Mouse (Mus musculus): Measurements from ENCODE around the gene Mlx. TPM values are rescaled to one million over a fixed set of nuclear protein-coding genes. Genes with fewer than 3 reads are reported as not detected.

Gene Mlx
- total RNA-seq, 2 experiments from 2014 or later, result 38.9 to 41.8 TPM

DNA sequence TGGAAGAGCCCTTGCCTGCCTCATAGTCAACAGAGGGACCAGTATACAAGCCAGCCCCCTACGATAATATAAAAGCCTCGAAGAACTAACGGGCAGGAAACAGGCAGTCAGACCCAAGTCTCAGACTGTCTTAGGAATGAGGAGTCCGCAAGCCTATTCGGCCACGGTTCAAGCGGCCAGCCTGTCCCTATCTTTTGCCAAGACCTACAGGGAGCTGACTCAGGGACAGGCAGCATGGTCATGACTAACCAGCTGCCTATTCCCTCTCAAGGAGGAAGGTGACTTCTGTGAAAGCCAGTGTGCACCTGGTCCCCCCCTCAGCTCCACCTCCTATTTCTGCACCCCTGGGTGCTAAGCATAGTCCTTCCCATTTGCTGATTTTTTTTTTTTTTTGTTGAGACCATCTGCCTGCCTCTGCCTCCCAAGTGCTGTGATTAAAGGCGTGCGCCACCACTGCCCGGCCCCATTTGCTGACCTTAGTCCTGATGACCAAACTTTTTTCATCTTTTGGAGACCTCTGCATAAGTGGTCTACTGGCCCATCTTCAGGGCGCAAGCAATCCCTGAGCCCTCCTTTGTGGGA is 42.0 kb downstream of the Mlx start:
- intact Hi-C loops (cut with DNase I), result no loop called here
- DNase-seq (ENCODE audit: low spot score in 2 of 2), result no peak

DNA sequence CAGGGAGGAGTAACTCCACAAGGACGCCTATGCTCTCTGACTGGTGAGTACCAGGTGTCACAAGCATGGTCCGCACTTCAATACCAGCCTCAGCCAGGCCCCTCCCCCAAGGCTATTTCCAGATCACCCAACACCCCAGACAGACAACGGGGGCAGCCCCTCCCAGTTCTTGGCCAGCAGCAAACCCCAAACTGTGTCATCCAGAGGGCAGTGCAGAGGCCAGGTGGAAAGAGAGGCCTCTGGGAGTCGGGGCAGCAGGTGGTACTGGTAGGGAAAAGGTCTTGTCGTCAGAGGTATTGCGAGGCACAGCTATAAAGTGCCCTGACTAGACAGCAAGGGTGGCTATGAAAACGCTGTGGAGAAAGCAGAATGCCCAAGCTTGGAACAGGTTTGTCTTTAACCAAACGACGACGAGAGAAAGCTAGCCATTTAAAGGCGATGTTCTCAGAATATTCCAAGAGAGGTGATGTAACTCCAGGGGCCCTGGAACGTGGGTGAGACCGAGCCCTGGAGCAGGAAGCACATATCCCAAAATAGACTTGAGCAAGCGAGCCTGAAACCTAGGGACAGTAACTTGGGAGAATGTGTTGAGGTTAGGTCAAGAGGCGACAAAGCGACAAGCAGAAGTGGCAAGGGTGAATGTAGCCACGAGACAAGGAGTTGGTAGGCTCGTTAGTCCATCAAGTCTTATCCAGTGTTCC is 43.1 kb downstream of the Mlx start:
- no peak for DNase-seq (ENCODE audit: low spot score in 2 of 2)
- intact Hi-C loops (cut with DNase I), result no loop called here

DNA sequence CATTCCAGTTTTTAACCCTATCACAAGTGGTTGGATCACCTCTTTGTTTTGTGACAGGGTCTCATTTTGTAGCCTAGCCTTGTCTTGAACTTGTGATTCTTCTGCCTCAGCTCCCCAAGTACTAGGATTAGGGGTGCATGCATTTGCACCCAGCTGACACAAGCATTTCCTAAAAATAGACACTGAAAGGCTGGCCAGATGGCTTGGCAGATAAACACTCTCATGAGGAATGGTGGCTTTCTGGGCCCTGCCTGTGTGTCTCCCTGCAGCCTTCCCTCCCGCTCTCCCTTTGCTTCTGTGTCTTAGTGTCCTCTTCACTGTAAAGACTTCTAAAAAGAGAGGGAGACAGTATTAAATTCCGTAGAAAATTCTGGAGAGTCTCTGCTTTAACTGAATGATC is 44.1 kb downstream of the Mlx start:
- DNase-seq (ENCODE audit: low spot score in 2 of 2), result no peak
- intact Hi-C loops (cut with DNase I), result no loop called here

GRCm38 (mm10) chr11:101131701-101132100 is 44.6 kb downstream of the Mlx start:
- DNase-seq (ENCODE audit: low spot score in 2 of 2), result no peak
- intact Hi-C loops (cut with DNase I), result no loop called here

DNA sequence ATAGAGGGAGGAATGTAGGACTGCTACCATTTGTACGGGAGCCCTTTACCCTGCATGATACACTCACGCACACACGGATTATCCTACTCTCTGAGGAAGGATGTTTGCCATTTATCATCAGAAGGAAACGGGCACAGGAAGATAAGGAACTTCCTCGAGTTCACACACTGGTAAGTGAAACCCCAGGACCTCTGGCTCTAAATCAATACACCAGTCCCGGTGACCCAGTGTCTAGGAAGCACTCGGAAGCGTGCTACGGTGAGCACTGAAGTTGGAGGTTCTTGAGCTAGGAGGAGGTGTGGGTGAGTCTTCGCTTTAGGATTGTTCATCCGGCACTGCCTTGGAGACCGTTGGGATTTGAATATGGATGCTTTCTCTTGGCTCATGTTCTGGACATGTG is 46.0 kb downstream of the Mlx start:
- DNase-seq (ENCODE audit: low spot score in 2 of 2), result no peak
- intact Hi-C loops (cut with DNase I), result no loop called here

GRCm38 (mm10) chr11:101134217-101134865 is 47.3 kb downstream of the Mlx start:
- intact Hi-C loops (cut with DNase I), result no loop called here
- no peak for DNase-seq (ENCODE audit: low spot score in 2 of 2)

- DNase-seq (ENCODE audit: low spot score in 2 of 2), result no peak
- intact Hi-C loops (cut with DNase I), result no loop called here
Measured at GRCm38 (mm10) chr11:101137000-101137399, 49.9 kb downstream of the Mlx start.

DNA sequence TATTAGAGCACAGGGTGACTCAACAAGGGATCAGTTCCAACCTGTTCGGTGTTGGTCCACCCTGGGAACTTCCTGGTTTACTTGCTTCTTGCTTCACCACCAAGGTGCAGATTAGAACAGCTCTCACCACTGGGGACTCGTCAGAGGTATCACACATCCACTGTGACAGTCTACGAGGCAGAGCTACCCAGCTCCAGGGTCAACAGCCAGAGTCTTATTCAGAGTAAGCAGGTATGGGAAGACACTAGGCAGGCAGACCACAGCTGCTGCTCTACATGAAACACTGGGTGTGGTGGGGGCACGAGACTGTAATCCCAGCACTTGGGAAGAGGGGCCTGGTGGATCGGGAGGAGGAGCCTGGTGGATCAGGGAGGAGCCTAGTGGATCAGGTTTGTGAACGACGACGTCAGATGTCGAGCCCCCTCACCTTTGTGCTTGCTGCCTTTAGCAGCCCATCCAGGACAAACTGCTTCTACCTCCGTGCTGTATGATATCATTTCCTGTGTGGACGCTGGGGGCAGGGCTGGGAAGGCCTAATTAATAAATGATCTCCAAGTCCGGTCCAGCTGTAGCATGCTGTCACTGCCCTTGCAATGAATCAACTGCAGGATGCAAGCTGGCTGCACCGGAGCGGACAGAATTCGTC is 51.6 kb downstream of the Mlx start:
- intact Hi-C loops (cut with DNase I), result no loop called here
- no peak for DNase-seq (ENCODE audit: low spot score in 2 of 2)

- no peak for DNase-seq (ENCODE audit: low spot score in 2 of 2)
- intact Hi-C loops (cut with DNase I), result no loop called here
Measured at GRCm38 (mm10) chr11:101140164-101140819, 53.2 kb downstream of the Mlx start.

- DNase-seq (ENCODE audit: low spot score in 2 of 2), result no peak
- intact Hi-C loops (cut with DNase I), result no loop called here
Measured at GRCm38 (mm10) chr11:101141088-101141487, 54.0 kb downstream of the Mlx start.

Small RNA genes lying within 50 kb of the gene (microRNA-seq; reads per million reads assigned to microRNA genes)
- not detected for gene Gm27626

Other genes starting within 250 kb of the Mlx start
- 10 to 100 TPM; 22.3 to 23.1 TPM for gene Stat5b, start 236.6 kb upstream of the Mlx start, total RNA-seq (2021)
- 1 to 10 TPM; 1.3 to 1.4 TPM for gene Stat5a, start 227.9 kb upstream of the Mlx start, total RNA-seq (2021)
- gene Stat3, start 147.7 kb upstream of the Mlx start, total RNA-seq (2021), result 10 to 100 TPM; 29.6 to 44.7 TPM
- gene Cavin1, start 116.4 kb upstream of the Mlx start, total RNA-seq (2021), result 10 to 100 TPM; 17.4 to 20.4 TPM
- 100 to 1,000 TPM; 439 to 446 TPM for gene Atp6v0a1, start 77.8 kb upstream of the Mlx start, total RNA-seq (2021)
- 1 to 10 TPM; 8.8 to 9.1 TPM for gene Naglu, start 17.3 kb upstream of the Mlx start, total RNA-seq (2021)
- under 1 TPM; 0.70 to 0.79 TPM for gene Hsd17b1, start 8.9 kb upstream of the Mlx start, total RNA-seq (2021)
- 10 to 100 TPM; 22.7 to 26.3 TPM for gene Coasy, start 4.7 kb upstream of the Mlx start, total RNA-seq (2021)
- gene Psmc3ip, start 8.2 kb downstream of the Mlx start, total RNA-seq (2021), result 1 to 10 TPM; 2.1 to 3.1 TPM
- gene Retreg3, start 32.6 kb downstream of the Mlx start, total RNA-seq (2021), result 10 to 100 TPM; 53.8 to 58.0 TPM
- 10 to 100 TPM; 45.7 to 49.2 TPM for gene Tubg1, start 32.7 kb downstream of the Mlx start, total RNA-seq (2021)
- 10 to 100 TPM; 49.7 to 62.4 TPM for gene Tubg2, start 68.6 kb downstream of the Mlx start, total RNA-seq (2021)
- gene Cntnap1, start 83.2 kb downstream of the Mlx start, total RNA-seq (2021), result 100 to 1,000 TPM; 167 to 172 TPM
- gene Plekhh3, start 84.1 kb downstream of the Mlx start, total RNA-seq (2021), result 10 to 100 TPM; 12.3 TPM
- gene Ccr10, start 88.2 kb downstream of the Mlx start, total RNA-seq (2021), result under 1 TPM in 1 of 2 experiments, not detected in 1; 0.37 TPM
- gene Ezh1, start 139.2 kb downstream of the Mlx start, total RNA-seq (2021), result 10 to 100 TPM; 47.8 to 52.1 TPM
- 10 to 100 TPM; 33.2 to 39.4 TPM for gene Ramp2, start 158.8 kb downstream of the Mlx start, total RNA-seq (2021)
- 10 to 100 TPM; 62.0 to 63.0 TPM for gene Vps25, start 166.4 kb downstream of the Mlx start, total RNA-seq (2021)
- gene Wnk4, start 173.3 kb downstream of the Mlx start, total RNA-seq (2021), result 1 to 10 TPM; 4.3 to 8.4 TPM
- gene Cntd1, start 191.7 kb downstream of the Mlx start, total RNA-seq (2021), result under 1 TPM; 0.42 to 0.84 TPM
- gene Coa3, start 191.8 kb downstream of the Mlx start, total RNA-seq (2021), result 100 to 1,000 TPM in 1 of 2 experiments, 10 to 100 TPM in 1; 97.7 to 112 TPM
- gene Becn1, start 215.0 kb downstream of the Mlx start, total RNA-seq (2021), result 100 to 1,000 TPM; 206 to 237 TPM
- 100 to 1,000 TPM; 114 to 133 TPM for gene Psme3, start 228.9 kb downstream of the Mlx start, total RNA-seq (2021)
- gene Aoc2, start 237.8 kb downstream of the Mlx start, total RNA-seq (2021), result 1 to 10 TPM; 4.4 to 7.2 TPM
- under 1 TPM; 0.76 to 0.79 TPM for gene Aoc3, start 243.3 kb downstream of the Mlx start, total RNA-seq (2021)

Measured in left cerebral cortex, postnatal 36 days (tissue).